In the genomic region with DNA sequence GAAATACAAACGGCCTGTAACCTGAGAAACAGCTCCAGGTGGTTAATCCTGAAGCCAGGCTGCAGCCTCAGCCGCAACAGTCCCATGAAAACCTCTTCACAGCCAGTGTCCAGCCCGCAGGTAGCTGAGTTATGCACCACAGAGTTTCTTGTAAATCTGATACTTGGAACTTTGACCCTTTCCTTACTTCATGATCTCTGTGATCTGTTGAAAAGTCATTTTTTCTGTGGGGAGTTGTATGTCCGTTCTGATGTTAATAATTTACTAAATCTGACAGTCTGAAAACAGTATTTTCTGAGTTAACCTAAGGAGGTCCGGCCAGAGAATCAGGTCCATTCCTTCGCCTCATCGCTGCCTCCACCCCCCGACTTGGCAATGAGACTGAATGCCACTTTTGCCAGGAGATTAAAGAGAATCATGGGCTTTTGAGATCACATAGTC, we compare ENCODE assay signal across 8 mouse cellular contexts. TPM values are rescaled to one million over a fixed set of nuclear protein-coding genes. Genes with fewer than 3 reads are reported as not detected.
DNase-seq lines count a peak whose midpoint lies in the region; ATAC-seq and TF ChIP-seq lines count a peak whose summit lies in the region.

No protein-coding gene starts in this region.

- no peak overlapping the region for H3K27ac ChIP-seq in lung, postnatal 0 days (ENCODE audit: low read length)
- H3K27ac ChIP-seq in hindbrain, embryonic 15.5 days (replicated peaks), result no peak overlapping the region
- no peak overlapping the region; the same call in 1 of the 2 replicates for H3K27ac ChIP-seq in limb, embryonic 14.5 days (replicated peaks; ENCODE audit: low read depth, low read length)
- H3K27ac ChIP-seq in stomach, postnatal 0 days (replicated peaks), result no peak overlapping the region

- H3K4me1 ChIP-seq in lung, postnatal 0 days (ENCODE audit: insufficient read depth, low read depth, low read length), result peaks cover 5% of the 10 kb centered on the region; the same call in 1 of the 2 replicates
- H3K4me1 ChIP-seq in hindbrain, embryonic 15.5 days (replicated peaks), result peaks cover 24% of the 10 kb centered on the region
- peaks cover 13% of the 10 kb centered on the region; the same call in 1 of the 2 replicates for H3K4me1 ChIP-seq in limb, embryonic 14.5 days (ENCODE audit: control insufficient read depth, insufficient read depth, low read length)
- H3K4me1 ChIP-seq in stomach, postnatal 0 days (replicated peaks; ENCODE audit: control insufficient read depth, insufficient read depth), result no peaks in the 10 kb centered on the region

- no peaks in the 10 kb centered on the region for H3K9me3 ChIP-seq in lung, postnatal 0 days (ENCODE audit: low read length)
- H3K9me3 ChIP-seq in hindbrain, embryonic 15.5 days, result no peaks in the 10 kb centered on the region
- no peaks in the 10 kb centered on the region for H3K9me3 ChIP-seq in limb, embryonic 14.5 days (ENCODE audit: control insufficient read depth, low read length)
- H3K9me3 ChIP-seq in stomach, postnatal 0 days (ENCODE audit: control insufficient read depth, low read length), result no peaks in the 10 kb centered on the region

- intact Hi-C loops in gastrocnemius, postnatal 14 days (cut with DNase I; ENCODE audit: low total_unique reads), result no loop called here

- no peak overlapping the region for H3K9ac ChIP-seq in lung, postnatal 0 days (replicated peaks; ENCODE audit: low read depth)
- 0 out of 2 replicates have a peak overlapping the region, but pooled peaks have one; percentile 29 for H3K9ac ChIP-seq in hindbrain, embryonic 15.5 days
- H3K9ac ChIP-seq in limb, embryonic 14.5 days (ENCODE audit: low read depth, low read length, severe bottlenecking), result peak overlapping the region; percentile 90; the same call in 1 of the 2 replicates
- H3K9ac ChIP-seq in stomach, postnatal 0 days (ENCODE audit: low read length), result 0 out of 2 replicates have a peak overlapping the region, but pooled peaks have one; percentile 32

- DNase-seq in lung, postnatal 0 days (ENCODE audit: low spot score), result no peak
- no peak for DNase-seq in lung, postnatal 10 days
- peak; percentile 14 for DNase-seq in limb, embryonic 14.5 days (ENCODE audit: low spot score)
- DNase-seq in stomach, postnatal 0 days (ENCODE audit: low spot score), result no peak
- DNase-seq in gastrocnemius, postnatal 14 days, result no peak
- no peak for DNase-seq in spleen, postnatal 36 days (ENCODE audit: low spot score in 2 of 2)
- no peak for DNase-seq in spleen, postnatal 4 days (ENCODE audit: low spot score in 2 of 2)

- H3K27me3 ChIP-seq in lung, postnatal 0 days (replicated peaks; ENCODE audit: insufficient read depth, low read length), result no peaks in the 10 kb centered on the region
- no peaks in the 10 kb centered on the region for H3K27me3 ChIP-seq in hindbrain, embryonic 15.5 days
- H3K27me3 ChIP-seq in limb, embryonic 14.5 days (ENCODE audit: control insufficient read depth, insufficient read depth, low read length), result no peaks in the 10 kb centered on the region
- H3K27me3 ChIP-seq in stomach, postnatal 0 days (ENCODE audit: control insufficient read depth, insufficient read depth, low read length), result no peaks in the 10 kb centered on the region

- TF ChIP-seq EP300 in lung, postnatal 0 days (IDR thresholded peaks at IDR 0.05), result no peak
- TF ChIP-seq EP300 in stomach, postnatal 0 days (optimal IDR thresholded peaks at IDR 0.05), result no peak

- no peak for TF ChIP-seq POLR2A in limb, embryonic 14.5 days (IDR thresholded peaks at IDR 0.05; ENCODE audit: borderline replicate concordance, extremely low read depth, insufficient read depth, insufficient read length)

- H3K4me3 ChIP-seq in lung, postnatal 0 days (ENCODE audit: low read depth, low read length), result no peak overlapping the region
- H3K4me3 ChIP-seq in hindbrain, embryonic 15.5 days, result peak overlapping the region; percentile 88
- H3K4me3 ChIP-seq in limb, embryonic 14.5 days (replicated peaks; ENCODE audit: low read length), result 0 out of 2 replicates have a peak overlapping the region, but pooled peaks have one; percentile 75
- no peak overlapping the region; the same call in 1 of the 2 replicates for H3K4me3 ChIP-seq in stomach, postnatal 0 days (ENCODE audit: low read depth, low read length)

- H3K4me2 ChIP-seq in lung, postnatal 0 days (replicated peaks; ENCODE audit: low read depth, low read length), result peak overlapping the region; percentile 90; the same call in 1 of the 2 replicates
- H3K4me2 ChIP-seq in hindbrain, embryonic 15.5 days, result peak overlapping the region; percentile 83
- peak overlapping the region; percentile 71 for H3K4me2 ChIP-seq in limb, embryonic 14.5 days (replicated peaks; ENCODE audit: low read depth, low read length, severe bottlenecking)
- peak overlapping the region; percentile 83; the same call in 1 of the 2 replicates for H3K4me2 ChIP-seq in stomach, postnatal 0 days (replicated peaks; ENCODE audit: low read depth)

- WGBS in lung, postnatal 0 days, result 44% methylated on average over 8 of the region's 8 CpGs
- WGBS in hindbrain, embryonic 15.5 days, result 50% methylated on average over 8 of the region's 8 CpGs
- WGBS in limb, embryonic 14.5 days, result 35% methylated on average over 8 of the region's 8 CpGs
- WGBS in stomach, postnatal 0 days, result 29% methylated on average over 8 of the region's 8 CpGs

- no peak for TF ChIP-seq CTCF in lung, postnatal 0 days (IDR thresholded peaks at IDR 0.05)
- TF ChIP-seq CTCF in stomach, postnatal 0 days (IDR thresholded peaks at IDR 0.05; ENCODE audit: low read depth), result no peak

- H3K36me3 ChIP-seq in lung, postnatal 0 days (ENCODE audit: insufficient read depth, low read length), result peaks cover 2% of the 10 kb centered on the region; the same call in 1 of the 2 replicates
- peaks cover 6% of the 10 kb centered on the region for H3K36me3 ChIP-seq in hindbrain, embryonic 15.5 days
- no peaks in the 10 kb centered on the region for H3K36me3 ChIP-seq in limb, embryonic 14.5 days (ENCODE audit: control insufficient read depth, insufficient read depth, low read length)
- 0 out of 2 replicates have a peak, but pooled peaks cover 2% of the 10 kb centered on the region for H3K36me3 ChIP-seq in stomach, postnatal 0 days (ENCODE audit: control insufficient read depth, insufficient read depth, low read length)

- no peak for ATAC-seq in lung, postnatal 0 days
- no peak for ATAC-seq in hindbrain, embryonic 15.5 days (ENCODE audit: low FRiP score, low read depth)
- no peak for ATAC-seq in limb, embryonic 14.5 days (ENCODE audit: low FRiP score, low read depth)
- no peak for ATAC-seq in stomach, postnatal 0 days (ENCODE audit: low FRiP score, low TSS enrichment)

RNA-seq across cellular contexts. Expression of a gene that starts 1.5 kb away (rescaled TPM):
- polyA plus RNA-seq in lung, postnatal 0 days (2015; fragmentation: Nextera tagmentation; extraction: Ambion mirVana), result 55.3 and 70.4 TPM in 2 replicates
- 36.6 and 41.4 TPM in 2 replicates for polyA plus RNA-seq in hindbrain, embryonic 15.5 days (2015; fragmentation: Nextera tagmentation; extraction: Ambion mirVana)
- 34.4 and 37.9 TPM in 2 replicates for polyA plus RNA-seq in limb, embryonic 14.5 days (2012; rRNA removed)
- 44.3 and 49.9 TPM in 2 replicates for polyA plus RNA-seq in limb, embryonic 14.5 days (2014; fragmentation: Nextera tagmentation; extraction: Ambion mirVana)
- polyA plus RNA-seq in stomach, postnatal 0 days (2015; fragmentation: Nextera tagmentation; extraction: Ambion mirVana), result 36.9 and 37.2 TPM in 2 replicates
- total RNA-seq in gastrocnemius, postnatal 14 days (2021), result 10 to 100 TPM; 22.7 to 26.7 TPM

RNA-seq across cellular contexts. Expression of a gene that starts 36.3 kb away (rescaled TPM):
- polyA plus RNA-seq in lung, postnatal 0 days (2015; fragmentation: Nextera tagmentation; extraction: Ambion mirVana), result 94.5 and 94.8 TPM in 2 replicates
- 38.8 and 39.0 TPM in 2 replicates for polyA plus RNA-seq in hindbrain, embryonic 15.5 days (2015; fragmentation: Nextera tagmentation; extraction: Ambion mirVana)
- polyA plus RNA-seq in limb, embryonic 14.5 days (2012; rRNA removed), result 58.0 and 61.7 TPM in 2 replicates
- 83.2 and 85.5 TPM in 2 replicates for polyA plus RNA-seq in limb, embryonic 14.5 days (2014; fragmentation: Nextera tagmentation; extraction: Ambion mirVana)
- polyA plus RNA-seq in stomach, postnatal 0 days (2015; fragmentation: Nextera tagmentation; extraction: Ambion mirVana), result 82.7 and 83.1 TPM in 2 replicates
- total RNA-seq in gastrocnemius, postnatal 14 days (2021), result 10 to 100 TPM; 80.7 to 88.4 TPM

RNA-seq across cellular contexts. Expression of a gene that starts 36.8 kb away (rescaled TPM):
- 17.7 and 21.2 TPM in 2 replicates for polyA plus RNA-seq in lung, postnatal 0 days (2015; fragmentation: Nextera tagmentation; extraction: Ambion mirVana)
- 7.3 and 8.0 TPM in 2 replicates for polyA plus RNA-seq in hindbrain, embryonic 15.5 days (2015; fragmentation: Nextera tagmentation; extraction: Ambion mirVana)
- polyA plus RNA-seq in limb, embryonic 14.5 days (2012; rRNA removed), result 8.7 and 10.7 TPM in 2 replicates
- polyA plus RNA-seq in limb, embryonic 14.5 days (2014; fragmentation: Nextera tagmentation; extraction: Ambion mirVana), result 16.1 and 17.1 TPM in 2 replicates
- 13.2 and 13.5 TPM in 2 replicates for polyA plus RNA-seq in stomach, postnatal 0 days (2015; fragmentation: Nextera tagmentation; extraction: Ambion mirVana)
- total RNA-seq in gastrocnemius, postnatal 14 days (2021), result 1 to 10 TPM; 6.6 to 7.2 TPM

RNA-seq across cellular contexts. Expression of a gene that starts 38.9 kb away (rescaled TPM):
- 152 and 167 TPM in 2 replicates for polyA plus RNA-seq in lung, postnatal 0 days (2015; fragmentation: Nextera tagmentation; extraction: Ambion mirVana)
- 3,041 and 3,094 TPM in 2 replicates for polyA plus RNA-seq in hindbrain, embryonic 15.5 days (2015; fragmentation: Nextera tagmentation; extraction: Ambion mirVana)
- 328 and 445 TPM in 2 replicates for polyA plus RNA-seq in limb, embryonic 14.5 days (2012; rRNA removed)
- polyA plus RNA-seq in limb, embryonic 14.5 days (2014; fragmentation: Nextera tagmentation; extraction: Ambion mirVana), result 150 and 170 TPM in 2 replicates
- polyA plus RNA-seq in stomach, postnatal 0 days (2015; fragmentation: Nextera tagmentation; extraction: Ambion mirVana), result 187 and 196 TPM in 2 replicates
- 10 to 100 TPM; 19.3 to 24.4 TPM for total RNA-seq in gastrocnemius, postnatal 14 days (2021)

Comparison
In these comparisons a context has a peak if more than half of its experiments do, and no peak if none do; other contexts are left out.
1. H3K4me3 ChIP-seq: peak in hindbrain, embryonic 15.5 days (single experiment) and limb, embryonic 14.5 days (single experiment); none in lung, postnatal 0 days (single experiment) and stomach, postnatal 0 days (single experiment).
2. Peak in every context shown above with its lines, with median percentiles within 50 percentile points of each other: H3K4me2 ChIP-seq.